Mouse (Mus musculus) gastrocnemius, postnatal 36 days (tissue): Measurements from ENCODE around the gene Acp7. TPM values are rescaled to one million over a fixed set of nuclear protein-coding genes. Genes with fewer than 3 reads are reported as not detected.

ENCODE experiments used
- DNase-seq, 2 experiments: peaks; one replicate each; pipeline ENCODE4 v3.0.0; 2022
- intact Hi-C: fragments of 180-260 bp; cut with DNase I; formaldehyde crosslinking; loops from one replicate; pipeline ENCODE4 v1.15.1; 2025
- total RNA-seq, 2 experiments: library from RNA; stranded (reverse); gene quantifications; 2 replicates each; pipeline ENCODE4 v1.2.3; 2021

Acp7 gene
- total RNA-seq, 2 experiments from 2014 or later: not detected

GRCm38 (mm10) chr7:28603136-28603535 lies 28.0 kb downstream of the Acp7 start:
- DNase-seq: no peak
- intact Hi-C loops: loop anchor here (5.0 kb wide), 1 partner anchor 111 kb away; no protein-coding TSS in a partner anchor

DNA sequence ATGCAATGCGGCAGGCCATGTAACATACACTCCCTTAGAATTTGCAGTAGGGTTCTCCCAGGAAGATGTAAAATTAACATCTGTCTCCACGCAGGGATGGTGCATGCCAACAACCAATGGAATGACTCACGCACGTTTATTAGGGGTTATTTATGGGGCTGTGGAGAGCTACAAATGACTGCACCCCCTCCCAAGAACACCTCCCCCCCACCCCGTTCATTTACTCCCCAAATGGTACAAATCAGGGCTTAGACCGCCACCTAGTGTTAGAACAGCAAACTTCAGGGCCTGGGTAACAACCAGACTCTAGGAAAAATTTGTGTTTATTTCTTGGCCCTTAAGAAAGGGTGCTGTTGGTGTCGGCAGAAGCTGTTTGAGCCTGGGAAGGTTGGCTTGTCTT lies 29.5 kb downstream of the Acp7 start:
- peak in 1 of 2 experiments; percentile 38 for DNase-seq
- intact Hi-C loops: loop anchor here (1.0 to 5.0 kb wide), 3 partner anchors 34 to 125 kb away; no protein-coding TSS in a partner anchor

- peak; percentile 41 to 44 for DNase-seq
- intact Hi-C loops: loop anchor here (1.0 to 5.0 kb wide), 3 partner anchors 34 to 126 kb away; no protein-coding TSS in a partner anchor
Observed at GRCm38 (mm10) chr7:28601029-28601428, 30.1 kb downstream of the Acp7 start.

DNA sequence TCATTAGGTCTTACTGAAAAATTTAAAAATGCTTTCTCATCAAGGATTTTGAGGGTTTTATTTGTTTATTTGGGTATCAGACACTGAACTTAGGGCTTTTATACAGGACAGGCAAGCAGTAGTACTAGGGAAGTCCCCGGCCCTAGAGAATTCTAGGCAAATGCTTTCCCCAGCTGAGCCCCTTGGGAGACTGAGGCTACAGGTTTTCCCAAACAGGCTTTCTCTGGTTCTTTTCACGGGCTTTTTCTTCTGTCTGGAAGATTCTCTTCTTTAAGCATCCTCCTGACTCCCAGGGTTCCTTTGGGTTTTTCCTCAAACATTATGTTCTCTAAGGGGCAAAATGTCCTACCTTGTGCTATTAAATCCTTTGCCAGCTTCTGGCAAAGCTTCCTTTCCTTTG lies 32.2 kb downstream of the Acp7 start:
- no peak for DNase-seq
- intact Hi-C loops: no loop called here

DNA sequence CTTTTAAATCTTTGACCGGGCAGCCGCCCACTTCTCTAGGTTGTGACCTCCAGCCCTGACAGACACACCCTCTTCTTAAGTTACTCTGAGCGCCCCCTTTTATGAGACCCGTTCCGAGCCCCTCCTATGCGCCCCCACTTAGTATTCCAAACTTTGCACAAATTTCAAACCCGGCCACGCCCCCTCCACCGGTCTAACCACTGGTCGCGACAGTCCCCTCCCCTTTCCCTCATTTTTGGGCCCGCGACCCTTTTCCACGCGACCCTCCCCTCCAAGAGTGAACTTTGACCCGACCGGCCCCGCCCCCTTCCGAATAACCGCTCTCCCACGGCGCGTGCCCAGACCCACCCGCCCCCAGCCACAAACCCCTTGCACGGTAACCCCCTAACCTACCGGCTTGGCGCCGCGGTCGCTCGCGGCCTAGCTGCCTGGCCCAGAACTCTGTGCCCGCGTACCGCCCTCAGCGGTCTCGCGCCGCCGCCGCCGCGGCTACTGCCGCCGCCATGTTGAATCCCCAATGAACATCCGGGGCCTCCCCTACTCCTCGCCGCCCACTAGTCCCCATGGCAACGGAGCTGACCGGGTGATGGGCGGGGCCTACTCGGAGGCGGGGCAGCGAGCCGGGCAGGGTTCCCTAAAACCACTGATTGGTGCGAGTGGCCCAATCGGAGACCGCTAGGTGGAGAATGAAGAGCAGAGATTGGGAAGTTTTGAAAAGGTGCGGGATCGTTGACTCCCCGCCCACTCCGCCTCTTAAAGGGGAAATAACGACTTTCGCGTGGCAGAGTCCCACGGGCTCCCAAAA lies 33.3 kb downstream of the Acp7 start, which contains the start of the genes Samd4b and Pak4:
Samd4b (minus strand) TSS at position 503 of the 805 bp plus-strand sequence.
Pak4 (minus strand) TSS at position 544 of the 805 bp plus-strand sequence.
- peak; percentile 99 for DNase-seq
- intact Hi-C loops: no loop called here

GRCm38 (mm10) chr7:28597277-28597570 lies 33.9 kb downstream of the Acp7 start:
- intact Hi-C loops: no loop called here
- no peak for DNase-seq

DNA sequence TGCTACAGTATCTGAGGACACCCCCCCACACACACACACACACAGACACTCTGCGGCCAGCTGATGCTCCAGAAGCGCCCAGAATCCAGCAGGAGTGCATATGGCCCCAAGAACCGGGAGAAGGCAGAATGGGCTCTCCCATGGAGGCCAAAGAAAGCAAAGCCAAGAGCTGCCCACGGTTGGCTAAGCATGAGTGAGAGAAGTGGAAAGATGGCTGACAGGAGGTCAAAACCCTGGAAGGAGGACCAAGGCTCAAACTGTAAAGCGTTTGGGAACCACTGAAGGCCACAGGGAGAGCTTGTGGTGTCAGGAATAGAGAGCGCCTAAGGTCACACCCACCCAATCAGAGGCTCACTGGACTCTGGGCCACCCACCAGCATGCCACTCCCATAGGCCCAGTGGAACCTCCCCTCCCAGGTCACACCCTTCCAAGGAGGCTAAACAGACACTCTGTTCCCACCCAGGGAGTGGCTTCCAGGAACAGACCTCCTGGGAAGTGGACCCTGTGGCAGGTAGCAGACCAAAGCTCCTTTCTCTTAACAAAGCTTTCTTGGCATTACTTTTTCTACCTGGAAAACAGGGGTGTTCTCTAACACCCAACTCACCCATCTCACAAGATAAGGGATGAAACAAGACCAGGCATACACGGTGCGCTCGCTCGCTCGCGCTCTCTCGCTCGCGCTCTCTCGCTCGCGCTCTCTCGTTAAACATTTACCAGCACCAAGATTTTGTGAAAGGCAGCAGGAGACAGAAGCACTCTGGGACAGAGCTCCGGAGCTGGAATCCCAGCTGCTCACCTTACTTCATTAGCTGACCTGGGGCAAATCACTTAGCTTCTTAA lies 34.5 kb downstream of the Acp7 start:
- DNase-seq: no peak
- intact Hi-C loops: no loop called here

GRCm38 (mm10) chr7:28595751-28596435 lies 35.2 kb downstream of the Acp7 start:
- no peak for DNase-seq
- intact Hi-C loops: no loop called here

DNA sequence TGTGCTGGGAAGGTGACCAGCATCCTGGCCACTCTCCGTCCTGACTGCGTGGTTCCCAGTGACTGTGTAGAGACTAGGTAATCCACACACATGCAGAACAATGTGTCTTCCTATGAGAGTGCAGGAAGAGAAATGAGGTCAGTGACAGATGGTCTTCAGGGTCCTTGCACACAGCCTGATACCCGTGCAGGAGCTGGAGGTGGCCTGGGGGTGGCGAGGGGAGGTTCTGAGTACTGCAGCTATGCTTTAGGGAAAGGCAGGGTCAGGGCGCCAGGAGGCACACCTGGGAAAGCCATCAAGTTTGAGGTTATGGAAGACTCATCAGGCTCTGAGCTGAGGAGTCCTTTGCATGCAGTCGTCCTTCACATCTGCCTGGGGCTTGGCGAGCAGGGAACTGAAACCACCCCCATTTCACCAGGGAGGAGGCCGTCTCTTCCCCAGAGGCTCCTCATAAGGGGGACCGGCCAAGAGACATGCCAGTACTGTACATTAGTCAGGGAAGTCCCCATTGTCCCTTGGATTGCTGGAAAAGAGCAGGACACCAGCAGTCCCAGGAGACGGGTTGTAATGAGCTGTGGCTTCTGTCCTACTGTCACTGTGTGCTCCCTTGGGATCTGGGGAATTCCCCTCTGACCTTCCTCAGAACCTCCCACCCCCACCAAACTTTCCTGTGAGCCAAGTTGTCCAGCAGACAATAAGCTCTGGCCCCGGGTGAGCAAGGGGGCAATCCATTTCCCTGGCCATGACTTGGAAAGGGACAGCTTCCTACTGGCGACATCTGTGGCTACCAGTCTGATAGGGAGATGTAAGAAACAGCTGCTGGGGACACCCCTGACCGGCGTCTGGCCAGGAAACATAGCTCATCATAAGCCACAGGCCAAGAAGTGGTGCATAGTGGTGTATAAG lies 37.7 kb downstream of the Acp7 start:
- intact Hi-C loops: no loop called here
- peak; percentile 40 to 44 for DNase-seq

- DNase-seq: no peak
- intact Hi-C loops: no loop called here
Observed at GRCm38 (mm10) chr7:28591862-28592261, 39.3 kb downstream of the Acp7 start.

GRCm38 (mm10) chr7:28587644-28588043 lies 43.5 kb downstream of the Acp7 start:
- no peak for DNase-seq
- intact Hi-C loops: no loop called here

GRCm38 (mm10) chr7:28586663-28587411 lies 44.3 kb downstream of the Acp7 start:
- intact Hi-C loops: no loop called here
- no peak for DNase-seq

DNA sequence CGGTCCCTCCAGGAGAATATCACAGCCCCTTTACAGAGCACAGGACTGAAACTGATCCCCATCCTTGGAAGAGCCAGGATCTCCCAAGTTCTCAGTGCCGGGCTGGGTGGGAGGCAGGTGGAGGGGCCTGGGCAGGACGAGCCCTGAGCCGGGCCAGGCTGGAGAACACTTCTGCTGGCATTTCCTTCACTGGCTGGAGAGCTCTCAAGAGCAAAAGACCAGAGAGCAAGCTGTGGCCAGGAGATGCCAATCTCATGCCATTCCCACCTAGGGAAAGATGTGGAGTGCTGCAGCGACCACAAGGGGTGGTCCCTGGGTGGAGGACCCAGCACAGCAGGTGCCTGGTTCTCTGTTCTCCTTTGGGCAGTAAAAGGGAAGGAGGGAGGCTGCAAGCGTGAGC lies 46.1 kb downstream of the Acp7 start:
- DNase-seq: no peak
- intact Hi-C loops: no loop called here

DNA sequence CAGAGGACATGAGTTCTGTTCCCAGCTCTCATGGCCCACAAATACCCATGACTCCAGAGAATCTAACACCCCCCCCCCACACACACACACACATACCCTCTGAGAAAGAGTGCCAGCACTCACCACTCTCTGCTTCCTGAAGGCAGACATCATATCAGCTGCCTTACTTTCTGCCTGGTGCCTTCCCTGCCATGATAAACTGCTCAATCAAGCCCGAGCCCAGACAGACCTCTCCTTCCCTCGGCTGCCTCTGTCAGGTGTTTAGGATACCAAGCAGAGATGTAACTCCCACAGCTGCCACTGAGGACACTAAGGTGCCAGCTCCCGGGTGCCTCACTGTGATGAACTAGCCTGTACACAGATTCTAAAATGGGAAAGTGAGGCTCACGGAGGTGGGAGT lies 46.7 kb downstream of the Acp7 start:
- no peak for DNase-seq
- intact Hi-C loops: no loop called here

DNA sequence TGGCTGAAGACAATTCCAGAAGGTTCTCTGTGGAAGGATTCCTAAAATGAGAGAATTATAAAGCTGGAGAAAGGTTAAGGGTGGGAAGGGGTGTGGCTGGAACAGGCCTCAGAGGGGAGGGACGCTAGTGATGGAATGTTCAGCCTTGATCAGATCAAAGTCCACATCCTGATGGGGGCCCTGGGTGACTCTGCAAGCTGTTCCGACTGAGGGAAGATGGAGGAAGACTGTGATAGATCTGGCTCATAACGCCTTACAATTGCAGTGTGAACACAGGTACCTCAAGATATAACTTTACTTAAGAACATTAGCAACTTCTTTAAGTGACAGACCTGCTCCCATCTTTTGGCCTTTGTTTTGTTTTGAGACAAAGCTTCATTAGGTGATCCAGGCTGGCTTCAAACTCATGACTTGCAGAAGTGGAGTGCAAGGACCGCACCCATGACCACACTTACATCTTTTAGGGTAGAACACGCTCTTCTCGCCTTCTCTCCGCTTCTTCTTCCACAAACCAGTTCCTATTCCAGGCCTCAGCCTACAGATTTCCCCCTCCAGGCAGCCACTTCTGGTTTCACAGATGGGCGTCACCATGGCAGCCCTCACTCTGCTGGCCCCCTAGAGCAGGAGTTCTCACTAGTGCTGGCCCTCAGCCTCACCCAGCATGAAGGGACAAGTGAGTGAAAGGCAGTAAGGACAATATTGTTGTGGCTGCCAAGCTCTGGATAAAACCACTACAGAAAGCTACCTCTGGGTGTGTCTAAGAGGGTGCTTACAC lies 47.4 kb downstream of the Acp7 start:
- intact Hi-C loops: loop anchor here (2.0 kb wide), 1 partner anchor 31 kb away; no protein-coding TSS in a partner anchor
- no peak for DNase-seq

DNA sequence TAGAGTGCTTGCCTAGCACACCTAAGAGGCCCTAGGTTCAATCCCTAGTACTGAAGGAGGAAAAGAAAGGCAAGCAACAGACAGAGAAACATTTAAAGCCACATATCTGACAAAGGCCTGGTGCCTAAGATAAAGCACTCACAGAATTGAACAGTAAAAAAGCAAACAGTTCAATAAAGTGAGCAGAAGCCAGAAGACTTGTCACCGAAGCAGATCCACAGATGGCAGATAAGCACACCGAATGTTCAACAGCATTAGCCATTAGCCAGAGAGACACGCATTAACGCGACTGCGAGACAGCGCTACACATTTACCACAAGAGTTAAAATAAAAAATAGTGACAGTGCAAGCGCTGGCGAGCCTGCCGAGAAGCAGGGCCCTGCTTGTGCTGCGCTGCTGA lies 48.3 kb downstream of the Acp7 start:
- intact Hi-C loops: loop anchor here (2.0 kb wide), 1 partner anchor 30 kb away; no protein-coding TSS in a partner anchor
- DNase-seq: no peak

DNA sequence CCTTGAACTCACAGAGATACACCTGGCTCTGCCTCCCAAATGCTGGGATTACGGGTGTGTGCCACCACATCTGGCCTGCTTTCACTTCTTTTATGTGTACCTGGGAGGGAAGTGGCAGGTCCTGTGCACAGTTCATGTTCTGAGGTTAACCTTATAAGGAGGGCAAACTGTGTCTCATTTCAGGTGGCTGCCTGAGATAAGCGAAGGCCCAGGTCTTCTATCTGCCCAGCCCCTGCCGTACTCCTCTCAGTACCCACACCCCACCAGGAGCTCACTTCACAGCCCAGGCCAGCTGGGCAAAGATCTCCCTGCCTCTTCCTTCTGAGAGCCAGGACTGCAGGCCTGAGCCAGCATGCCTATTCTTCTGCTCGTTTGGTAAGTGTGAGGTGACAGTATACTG lies 49.4 kb downstream of the Acp7 start:
- intact Hi-C loops: loop anchor here (2.0 kb wide), 1 partner anchor 29 kb away; no protein-coding TSS in a partner anchor
- no peak for DNase-seq

- no peak for DNase-seq
- intact Hi-C loops: no loop called here
Observed at GRCm38 (mm10) chr7:28579826-28580225, 51.3 kb downstream of the Acp7 start.
